Mouse (Mus musculus) testis, adult 2 months (tissue): ENCODE measurements at regions not wholly inside any gene's neighbourhood (a gene's known extent, or its start where the extent isn't known, plus 50 kb on each side); places are given as distances from the start of the nearest gene placed in this dataset.

ENCODE experiments used
- CTCF ChIP-seq: fragments of 200-500 bp; IDR thresholded peaks from 2 replicates; pipeline ENCODE4 v1.5.1; 2012; ENCODE audit warnings: low read depth, mild to moderate bottlenecking, inconsistent platforms, low read length, moderate library complexity; ENCODE audit not compliant: control insufficient read depth, insufficient read depth, insufficient replicate concordance
- POLR2A ChIP-seq: fragments of 200-500 bp; IDR thresholded peaks from 2 replicates; pipeline ENCODE4 v1.6.1; 2012; ENCODE audit warnings: low read depth, mild to moderate bottlenecking, inconsistent platforms, low read length, moderate library complexity; ENCODE audit not compliant: control insufficient read depth

- no peak for TF ChIP-seq CTCF
- TF ChIP-seq POLR2A = no peak
Observed at GRCm38 (mm10) chr8:114001674-114002073, 131.7 kb upstream of the Nudt7 start.
